Comparison of ENCODE assay signal across 14 mouse cellular contexts in genomic region chr9:32745998-32746397, GRCm38 (mm10).
DNase-seq lines count a peak whose midpoint lies in the region; ATAC-seq and TF ChIP-seq lines count a peak whose summit lies in the region.
"Had no signal": no experiment of that assay in that cellular context is flagged by ENCODE, and none has a peak within 500 bp of the region (broad histone marks: within the 10 kb centered on the region; RNA-seq: fewer than 3 reads in every experiment).

No protein-coding gene starts in this region.

- no peaks in the 10 kb centered on the region; the same call in 1 of the 2 replicates for H3K79me2 ChIP-seq in heart, adult 2 months (replicated peaks; ENCODE audit: control insufficient read depth, insufficient read depth, low read length)

- no peaks in the 10 kb centered on the region for H3K9me3 ChIP-seq in heart, embryonic 11.5 days (replicated peaks; ENCODE audit: control insufficient read depth, low read length)
- H3K9me3 ChIP-seq in lung, embryonic 14.5 days (ENCODE audit: low read depth, low read length) = no peaks in the 10 kb centered on the region
- H3K9me3 ChIP-seq in lung, embryonic 16.5 days (ENCODE audit: control insufficient read depth, low read length) = no peaks in the 10 kb centered on the region
- H3K9me3 ChIP-seq: forebrain, embryonic 13.5 days had no signal

- H3K9ac ChIP-seq in heart, adult 2 months (ENCODE audit: low read depth, low read length) = no peak overlapping the region
- no peak overlapping the region for H3K9ac ChIP-seq in heart, embryonic 11.5 days (ENCODE audit: low read depth, low read length)
- H3K9ac ChIP-seq in lung, embryonic 14.5 days = no peak overlapping the region
- no peak overlapping the region for H3K9ac ChIP-seq in lung, embryonic 16.5 days (ENCODE audit: low read length)
- H3K9ac ChIP-seq: forebrain, embryonic 13.5 days had no signal

- H3K4me1 ChIP-seq in heart, adult 2 months (ENCODE audit: control insufficient read depth, insufficient read depth, low read length) = peaks cover 46% of the 10 kb centered on the region
- H3K4me1 ChIP-seq in heart, embryonic 11.5 days (ENCODE audit: control insufficient read depth, insufficient read depth, low read length) = peaks cover 24% of the 10 kb centered on the region
- peaks cover 7% of the 10 kb centered on the region; the same call in 1 of the 2 replicates for H3K4me1 ChIP-seq in lung, embryonic 14.5 days (ENCODE audit: insufficient read depth)
- H3K4me1 ChIP-seq in lung, embryonic 16.5 days (replicated peaks; ENCODE audit: control insufficient read depth, insufficient read depth, low read length) = peaks cover 15% of the 10 kb centered on the region; the same call in 1 of the 2 replicates

- no peak for DNase-seq in heart, adult 2 months
- DNase-seq in lung, embryonic 14.5 days = peak; percentile 46
- no peak for DNase-seq in lung, postnatal 14 days
- DNase-seq in thymus, postnatal 36 days = peak; percentile 78 to 89
- no peak for DNase-seq in left cerebral cortex, postnatal 4 days
- DNase-seq in layer of hippocampus, adult 2 months (ENCODE audit: low spot score in 2 of 2) = no peak
- DNase-seq: adrenal gland, adult 2 months; cerebellum, postnatal 14 days; right cerebral cortex, postnatal 25 days had no signal

- TF ChIP-seq EP300 in heart, adult 2 months (IDR thresholded peaks at IDR 0.05; ENCODE audit: insufficient read depth, low read depth, low read length) = no peak

- peaks cover 50% of the 10 kb centered on the region for H3K36me3 ChIP-seq in heart, adult 2 months (ENCODE audit: control insufficient read depth, insufficient read depth, low read length)
- H3K36me3 ChIP-seq in heart, embryonic 11.5 days (ENCODE audit: control insufficient read depth, insufficient read depth, low read length) = no peaks in the 10 kb centered on the region
- H3K36me3 ChIP-seq in lung, embryonic 14.5 days (ENCODE audit: insufficient read depth) = peaks cover 59% of the 10 kb centered on the region
- H3K36me3 ChIP-seq in lung, embryonic 16.5 days (ENCODE audit: control insufficient read depth, insufficient read depth, low read length) = peaks cover 14% of the 10 kb centered on the region

- H3K27ac ChIP-seq in heart, adult 2 months = peak overlapping the region; percentile 52
- H3K27ac ChIP-seq in heart, embryonic 11.5 days (ENCODE audit: low read depth, low read length) = no peak overlapping the region
- peak overlapping the region; percentile 59 for H3K27ac ChIP-seq in lung, embryonic 14.5 days (ENCODE audit: low read depth)
- H3K27ac ChIP-seq in lung, embryonic 16.5 days (ENCODE audit: low read length) = peak overlapping the region; percentile 65; the same call in 1 of the 2 replicates
- no peak overlapping the region for H3K27ac ChIP-seq in layer of hippocampus, adult 2 months
- H3K27ac ChIP-seq: forebrain, embryonic 13.5 days had no signal

- H3K27me3 ChIP-seq in heart, adult 2 months (ENCODE audit: control insufficient read depth, insufficient read depth, low read length) = no peaks in the 10 kb centered on the region
- H3K27me3 ChIP-seq in heart, embryonic 11.5 days (ENCODE audit: control insufficient read depth, insufficient read depth, low read length) = no peaks in the 10 kb centered on the region
- no peaks in the 10 kb centered on the region for H3K27me3 ChIP-seq in lung, embryonic 14.5 days (ENCODE audit: insufficient read depth, low read length)
- no peaks in the 10 kb centered on the region for H3K27me3 ChIP-seq in lung, embryonic 16.5 days (ENCODE audit: control insufficient read depth, insufficient read depth, low read depth, low read length)
- H3K27me3 ChIP-seq: Patski had no signal

- no peak for ATAC-seq in heart, embryonic 11.5 days (replicated peaks; ENCODE audit: insufficient number of reproducible peaks, low FRiP score, low TSS enrichment)
- ATAC-seq in lung, embryonic 14.5 days (ENCODE audit: insufficient read depth) = peak; percentile 67
- ATAC-seq in lung, embryonic 16.5 days (ENCODE audit: low read depth) = peak; percentile 68
- ATAC-seq: forebrain, embryonic 13.5 days; inflammation-experienced regulatory T-cells, adult 6 months; Patski had no signal

- no peak overlapping the region for H3K4me2 ChIP-seq in heart, embryonic 11.5 days
- H3K4me2 ChIP-seq in lung, embryonic 14.5 days = no peak overlapping the region
- H3K4me2 ChIP-seq in lung, embryonic 16.5 days (ENCODE audit: low read depth, low read length) = no peak overlapping the region; the same call in 1 of the 2 replicates
- H3K4me2 ChIP-seq: forebrain, embryonic 13.5 days had no signal

- WGBS in heart, adult 2 months = 68% methylated on average over 8 of the region's 8 CpGs
- 92% methylated on average over 8 of the region's 8 CpGs for WGBS in heart, embryonic 11.5 days (ENCODE audit: insufficient replicate concordance)
- 78% methylated on average over 8 of the region's 8 CpGs for WGBS in lung, embryonic 14.5 days
- WGBS in lung, embryonic 16.5 days = 63% methylated on average over 8 of the region's 8 CpGs

- intact Hi-C loops in heart, adult 2 months (cut with DNase I) = no loop called here
- intact Hi-C loops in left cerebral cortex, postnatal 4 days (cut with DNase I) = no loop called here

- no peak for TF ChIP-seq CTCF in heart, adult 2 months (IDR thresholded peaks at IDR 0.05)
- TF ChIP-seq CTCF in lung, embryonic 14.5 days (IDR thresholded peaks at IDR 0.05; ENCODE audit: low read depth) = no peak
- no peak for TF ChIP-seq CTCF in layer of hippocampus, adult 2 months (conservative IDR thresholded peaks at IDR 0.05)

- H3K4me3 ChIP-seq in heart, adult 2 months = no peak overlapping the region
- H3K4me3 ChIP-seq in heart, embryonic 11.5 days (ENCODE audit: low read depth, low read length) = no peak overlapping the region
- H3K4me3 ChIP-seq in lung, embryonic 14.5 days (ENCODE audit: low read depth, low read length) = no peak overlapping the region
- no peak overlapping the region for H3K4me3 ChIP-seq in lung, embryonic 16.5 days (ENCODE audit: low read length)
- no peak overlapping the region for H3K4me3 ChIP-seq in layer of hippocampus, adult 2 months
- H3K4me3 ChIP-seq: forebrain, embryonic 13.5 days had no signal

- TF ChIP-seq POLR2A in heart, adult 2 months (IDR thresholded peaks at IDR 0.05; ENCODE audit: insufficient read depth, low read depth, low read length) = no peak

Comparison
In these comparisons a context has a peak if more than half of its experiments do, and no peak if none do; other contexts are left out.
1. DNase-seq: peak in lung, embryonic 14.5 days (single experiment) and thymus, postnatal 36 days (2 of 2); none in heart, adult 2 months (0 of 2), lung, postnatal 14 days (single experiment), left cerebral cortex, postnatal 4 days (single experiment) and layer of hippocampus, adult 2 months (0 of 2).
2. H3K27ac ChIP-seq: peak in heart, adult 2 months (single experiment), lung, embryonic 14.5 days (single experiment) and lung, embryonic 16.5 days (single experiment); none in heart, embryonic 11.5 days (single experiment) and layer of hippocampus, adult 2 months (single experiment).